Mouse (Mus musculus) kidney, adult 2 months (tissue): Measurements from ENCODE around the gene Eme2.

ENCODE experiments used
- CTCF ChIP-seq: fragments of 200-500 bp; conservative IDR thresholded peaks from 2 replicates; pipeline ENCODE4 v1.5.1; 2011; ENCODE audit warnings: low read depth, mild to moderate bottlenecking, control low read depth, low read length, moderate library complexity, mixed read lengths; ENCODE audit not compliant: insufficient read depth, insufficient read length
- POLR2A ChIP-seq: fragments of 200-500 bp; IDR thresholded peaks from one replicate; pipeline ENCODE4 v1.6.1; 2011; ENCODE audit warnings: low read depth, low read length, control low read depth

DNA sequence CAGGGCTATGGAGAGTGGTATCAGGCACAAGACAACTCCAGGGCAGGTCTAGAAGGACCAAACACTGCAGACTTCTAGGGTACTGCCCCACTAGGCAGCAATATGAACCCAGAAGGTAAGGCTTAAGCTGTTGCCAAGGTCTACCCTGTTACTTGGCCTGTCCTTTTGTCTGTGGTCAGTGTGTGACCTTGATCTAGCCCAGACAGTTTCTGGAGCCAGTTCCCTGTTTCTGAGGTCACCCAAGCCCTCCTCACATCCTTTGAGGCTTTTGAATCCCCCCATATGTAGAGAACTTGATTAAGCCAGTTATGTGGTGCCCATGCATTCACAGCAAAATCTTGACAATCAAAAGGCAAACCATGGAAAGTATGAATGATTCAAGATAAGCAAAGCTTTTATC is 40.8 kb upstream of the Eme2 start:
- TF ChIP-seq POLR2A = no peak
- TF ChIP-seq CTCF = no peak
